Mouse (Mus musculus) liver, embryonic 12.5 days (tissue): ENCODE measurements at regions not wholly inside any gene's neighbourhood (a gene's known extent, or its start where the extent isn't known, plus 50 kb on each side); places are given as distances from the start of the nearest gene placed in this dataset.

Experiments used
- ATAC-seq: fragments of 200-750 bp; cut with Nextera tagmentation; 2 replicates; pipeline ENCODE4 v1.8.0; 2017; ENCODE audit warnings: moderate number of reproducible peaks, mild to moderate bottlenecking, moderate library complexity
- H3K27ac ChIP-seq: fragments of 300-500 bp; sonication (generic); 2 replicates; pipeline ENCODE4 v1.5.1; 2016; ENCODE audit warnings: mild to moderate bottlenecking
- H3K27me3 ChIP-seq: fragments of 300-500 bp; sonication (generic); replicated peaks from 2 replicates; pipeline ENCODE4 v1.6.1; 2016; ENCODE audit warnings: mild to moderate bottlenecking, moderate library complexity
- H3K36me3 ChIP-seq: fragments of 300-500 bp; sonication (generic); 2 replicates; pipeline ENCODE4 v1.6.1; 2016; ENCODE audit warnings: mild to moderate bottlenecking, moderate library complexity
- H3K4me1 ChIP-seq: fragments of 300-500 bp; sonication (generic); 2 replicates; pipeline ENCODE4 v1.6.1; 2016
- H3K4me2 ChIP-seq: fragments of 300-500 bp; sonication (generic); 2 replicates; pipeline ENCODE4 v1.6.1; 2016; ENCODE audit warnings: mild to moderate bottlenecking, moderate library complexity
- H3K4me3 ChIP-seq: fragments of 300-500 bp; sonication (generic); 2 replicates; pipeline ENCODE4 v1.5.1; 2016; ENCODE audit warnings: mild to moderate bottlenecking, moderate library complexity
- H3K9ac ChIP-seq: fragments of 300-500 bp; sonication (generic); 2 replicates; pipeline ENCODE4 v1.6.1; 2016; ENCODE audit warnings: mild to moderate bottlenecking, moderate library complexity
- H3K9me3 ChIP-seq: fragments of 300-500 bp; sonication (generic); replicated peaks from 2 replicates; pipeline ENCODE4 v1.6.1; 2016; ENCODE audit warnings: mild to moderate bottlenecking, moderate library complexity
- WGBS: fragments of 180-500 bp; shearing (Covaris S2); methylation state at CpG from one replicate; pipeline ENCODE4 v1.1.7; 2016; ENCODE audit not compliant: insufficient replicate concordance; 5-methylcytosine and 5-hydroxymethylcytosine counted together

DNA sequence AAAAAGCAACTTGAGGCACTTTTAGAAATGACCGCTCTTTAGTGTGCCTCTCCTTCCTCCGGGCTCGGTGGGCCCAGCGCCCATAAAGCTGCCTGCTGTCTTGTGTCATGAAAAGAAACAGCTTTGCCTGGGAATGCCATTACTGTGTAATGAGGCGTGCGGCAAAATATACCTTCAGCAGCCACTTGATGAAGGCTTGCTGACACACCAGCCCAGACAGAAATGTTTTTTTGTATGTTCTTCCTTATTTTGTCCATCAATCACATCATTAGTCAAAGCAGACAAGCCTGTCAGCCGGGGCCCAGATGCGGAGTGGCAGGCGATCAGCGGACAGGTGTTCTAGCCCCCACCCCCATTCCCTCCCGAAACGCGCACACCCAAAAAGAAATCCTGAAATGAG lies 482.5 kb downstream of the Tshz3 start:
- ATAC-seq = no peak

DNA sequence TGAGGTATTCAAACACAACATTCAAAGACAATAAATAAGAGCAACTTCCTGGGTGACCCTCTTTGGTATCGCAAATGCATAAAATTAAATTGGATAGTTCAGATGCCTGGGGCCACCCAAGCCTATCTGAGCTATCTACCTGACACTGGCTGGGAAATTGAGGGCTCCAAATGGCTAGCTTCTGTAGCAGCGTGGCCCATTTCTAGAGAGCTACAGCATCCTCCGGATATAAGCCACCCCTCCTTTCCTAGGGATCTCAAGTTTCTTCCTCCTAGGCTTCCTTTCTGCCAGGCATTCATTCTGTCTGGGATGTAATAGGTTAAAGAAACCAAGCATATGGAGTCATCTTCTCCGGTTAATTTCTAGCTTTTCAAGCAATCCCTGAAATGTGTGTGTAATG lies 483.2 kb downstream of the Tshz3 start:
- WGBS = 72% methylated on average over 4 of the region's 4 CpGs
- H3K9me3 ChIP-seq = no peaks in the 10 kb centered on the region
- no peak overlapping the region for H3K27ac ChIP-seq
- H3K27me3 ChIP-seq = no peaks in the 10 kb centered on the region
- H3K4me1 ChIP-seq = no peaks in the 10 kb centered on the region
- no peak overlapping the region for H3K4me3 ChIP-seq
- no peaks in the 10 kb centered on the region for H3K36me3 ChIP-seq
- no peak for ATAC-seq
- no peak overlapping the region for H3K4me2 ChIP-seq
- no peak overlapping the region for H3K9ac ChIP-seq

More for the DNA sequence above, 482.5 kb downstream of the Tshz3 start:
- no peak overlapping the region for H3K4me3 ChIP-seq
- no peaks in the 10 kb centered on the region for H3K27me3 ChIP-seq
- no peak overlapping the region for H3K27ac ChIP-seq
- H3K4me1 ChIP-seq = no peaks in the 10 kb centered on the region
- H3K4me2 ChIP-seq = no peak overlapping the region
- no peaks in the 10 kb centered on the region for H3K9me3 ChIP-seq
- 82% methylated on average over 13 of the region's 13 CpGs for WGBS
- H3K9ac ChIP-seq = no peak overlapping the region
- H3K36me3 ChIP-seq = no peaks in the 10 kb centered on the region

DNA sequence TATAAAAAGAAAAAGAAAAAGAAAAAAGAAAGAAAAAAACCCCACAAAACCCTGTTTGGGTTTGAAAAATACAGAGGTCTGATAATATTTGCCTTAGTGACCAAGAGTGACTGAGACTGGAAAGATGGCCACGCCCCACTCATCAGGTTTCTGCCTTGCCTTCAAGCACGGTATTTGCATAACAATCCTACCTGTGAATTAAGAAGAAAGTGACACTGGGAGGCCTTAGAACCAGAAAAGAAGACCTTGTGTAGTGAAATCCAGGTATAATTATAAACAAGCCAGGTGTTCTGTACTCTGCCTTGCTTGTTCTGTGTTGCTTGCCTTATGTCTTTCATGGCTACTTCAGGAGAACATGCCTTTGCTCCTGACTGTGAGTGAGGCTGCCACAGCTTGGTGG lies 494.6 kb downstream of the Tshz3 start:
- Histone ChIP-seq H3K9ac (no peak overlapping the region), H3K27me3 (no peaks in the 10 kb centered on the region), H3K36me3 (no peaks in the 10 kb centered on the region), H3K9me3 (no peaks in the 10 kb centered on the region), H3K4me2 (no peak overlapping the region), H3K4me1 (no peaks in the 10 kb centered on the region), H3K4me3 (no peak overlapping the region), H3K27ac (no peak overlapping the region)
- no peak for ATAC-seq
- WGBS = 35% methylated on average over 2 of the region's 2 CpGs

DNA sequence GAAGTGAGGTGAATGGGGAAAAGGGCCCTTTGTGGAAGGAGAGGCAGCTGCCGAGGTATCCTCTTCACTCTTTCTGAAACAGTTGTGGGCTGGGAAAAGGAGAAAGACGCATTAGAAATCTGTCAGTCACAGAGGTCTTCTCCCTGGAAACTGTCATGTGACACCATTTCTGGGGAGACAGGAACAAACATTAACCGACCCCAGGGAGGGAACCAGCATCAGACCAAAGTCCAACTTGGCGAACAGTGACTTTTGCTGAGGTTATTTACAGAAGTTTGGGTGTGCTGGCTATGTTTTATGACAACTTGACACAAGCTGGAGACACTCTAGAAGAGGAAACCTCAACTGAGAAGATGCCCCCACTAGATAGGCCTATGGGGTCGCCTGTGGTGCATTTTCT lies 506.9 kb downstream of the Tshz3 start:
- Histone ChIP-seq H3K4me3 (no peak overlapping the region), H3K36me3 (no peaks in the 10 kb centered on the region), H3K27me3 (no peaks in the 10 kb centered on the region), H3K4me2 (no peak overlapping the region), H3K4me1 (no peaks in the 10 kb centered on the region), H3K27ac (no peak overlapping the region), H3K9me3 (no peaks in the 10 kb centered on the region), H3K9ac (no peak overlapping the region)
- 43% methylated on average over 5 of the region's 5 CpGs for WGBS
- ATAC-seq = no peak

DNA sequence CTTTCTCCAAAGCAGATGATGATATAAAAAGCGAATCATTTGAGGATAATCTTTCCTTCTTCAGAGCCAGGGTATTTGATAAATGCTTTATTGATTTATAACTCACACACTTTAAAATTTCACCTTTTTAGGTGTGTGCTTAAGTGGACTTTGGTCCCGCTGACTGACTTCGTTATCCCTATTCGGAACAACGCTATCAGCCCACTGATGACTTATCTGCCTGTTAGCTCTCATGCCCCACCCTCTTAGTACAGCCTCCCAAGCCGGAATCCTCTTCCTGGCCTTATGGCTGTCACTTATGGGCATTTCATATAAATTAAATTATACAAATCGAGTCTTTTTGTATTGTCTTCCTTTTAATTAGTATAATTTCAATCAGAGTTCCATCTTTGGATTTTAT lies 510.4 kb downstream of the Tshz3 start:
- H3K4me2 ChIP-seq = no peak overlapping the region
- no peak overlapping the region for H3K4me3 ChIP-seq
- no peak overlapping the region for H3K27ac ChIP-seq
- no peaks in the 10 kb centered on the region for H3K36me3 ChIP-seq
- no peaks in the 10 kb centered on the region for H3K4me1 ChIP-seq
- H3K27me3 ChIP-seq = no peaks in the 10 kb centered on the region
- ATAC-seq = no peak
- 0 out of 2 replicates have a peak, but pooled peaks cover 4% of the 10 kb centered on the region for H3K9me3 ChIP-seq
- H3K9ac ChIP-seq = no peak overlapping the region
- 65% methylated on average over 7 of the region's 7 CpGs for WGBS

DNA sequence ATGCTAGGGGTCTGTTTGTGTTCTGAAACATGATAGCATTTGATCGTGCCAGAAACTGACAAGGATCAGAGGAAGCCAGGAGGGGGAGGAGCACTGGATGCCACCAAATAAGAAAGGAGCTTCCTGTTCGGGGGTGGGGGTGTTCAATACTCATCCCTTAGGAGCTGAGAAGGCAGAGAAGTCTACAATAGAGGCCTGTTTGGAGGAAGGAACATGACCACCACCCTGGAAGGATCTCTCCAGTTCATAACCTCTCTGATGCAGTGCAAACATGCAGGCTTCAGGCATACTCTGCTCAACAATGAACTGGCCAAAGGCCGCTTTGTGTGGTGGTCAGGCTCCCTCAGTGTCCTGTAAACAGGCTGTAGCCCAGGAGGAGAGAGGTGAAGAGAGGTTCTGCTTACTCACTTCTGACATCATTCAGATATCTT lies 515.8 kb downstream of the Tshz3 start:
- Histone ChIP-seq H3K4me2 (0 out of 2 replicates have a peak overlapping the region, but pooled peaks have one; percentile 0), H3K27me3 (no peaks in the 10 kb centered on the region), H3K4me1 (peaks cover 6% of the 10 kb centered on the region; the same call in 1 of the 2 replicates), H3K36me3 (no peaks in the 10 kb centered on the region), H3K27ac (no peak overlapping the region), H3K9ac (no peak overlapping the region), H3K4me3 (no peak overlapping the region), H3K9me3 (0 out of 2 replicates have a peak, but pooled peaks cover 4% of the 10 kb centered on the region)
- peak; percentile 55; the same call in 1 of the 2 replicates for ATAC-seq
- 27% methylated on average over 3 of the region's 3 CpGs for WGBS

DNA sequence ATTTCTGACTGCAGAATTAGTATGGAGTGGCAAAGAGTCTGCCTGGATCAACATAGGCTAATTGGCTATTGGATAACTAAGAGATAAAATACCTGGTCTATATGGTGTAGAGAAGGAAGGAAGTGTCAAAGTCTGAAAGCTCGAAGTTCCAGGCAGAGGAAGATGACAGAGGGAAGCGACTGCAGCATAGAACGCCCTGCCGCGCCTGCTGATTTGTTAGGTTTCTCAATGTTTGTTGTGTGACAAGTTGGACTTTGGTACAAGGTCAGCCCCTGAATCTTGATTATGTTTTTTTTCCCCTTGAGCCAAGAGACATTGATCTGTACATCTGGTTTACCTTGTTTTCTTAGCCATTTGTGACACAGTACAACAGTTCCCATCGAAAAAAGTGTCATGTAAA lies 517.6 kb downstream of the Tshz3 start:
- Histone ChIP-seq H3K27me3 (no peaks in the 10 kb centered on the region), H3K4me3 (no peak overlapping the region), H3K27ac (no peak overlapping the region), H3K9ac (no peak overlapping the region), H3K4me2 (no peak overlapping the region), H3K9me3 (0 out of 2 replicates have a peak, but pooled peaks cover 11% of the 10 kb centered on the region), H3K36me3 (no peaks in the 10 kb centered on the region), H3K4me1 (peaks cover 6% of the 10 kb centered on the region; the same call in 1 of the 2 replicates)
- no peak for ATAC-seq
- 63% methylated on average over 6 of the region's 6 CpGs for WGBS

DNA sequence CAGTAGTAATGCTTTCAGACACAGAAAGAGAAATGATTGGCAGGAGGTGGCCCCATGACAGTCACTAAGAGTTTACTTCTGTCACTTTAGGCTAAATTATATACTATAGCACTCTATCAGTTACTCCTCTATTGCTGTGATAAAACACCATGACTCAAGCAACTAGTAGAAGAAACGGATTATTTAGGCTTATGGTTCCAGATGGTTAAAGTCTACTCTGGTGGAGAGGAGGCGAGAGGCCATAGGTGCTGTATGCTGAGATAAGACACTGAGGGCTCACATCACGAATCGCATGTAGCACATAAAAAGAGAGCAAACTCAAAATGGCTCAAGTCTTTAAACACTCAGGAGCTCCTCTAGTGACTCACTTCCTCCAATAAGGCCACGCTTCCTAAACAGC lies 522.6 kb downstream of the Tshz3 start:
- Histone ChIP-seq H3K4me3 (no peak overlapping the region), H3K27ac (no peak overlapping the region), H3K4me1 (no peaks in the 10 kb centered on the region), H3K27me3 (no peaks in the 10 kb centered on the region), H3K9me3 (0 out of 2 replicates have a peak, but pooled peaks cover 11% of the 10 kb centered on the region), H3K4me2 (no peak overlapping the region), H3K36me3 (no peaks in the 10 kb centered on the region), H3K9ac (no peak overlapping the region)
- 80% methylated on average over 5 of the region's 5 CpGs for WGBS
- no peak for ATAC-seq

DNA sequence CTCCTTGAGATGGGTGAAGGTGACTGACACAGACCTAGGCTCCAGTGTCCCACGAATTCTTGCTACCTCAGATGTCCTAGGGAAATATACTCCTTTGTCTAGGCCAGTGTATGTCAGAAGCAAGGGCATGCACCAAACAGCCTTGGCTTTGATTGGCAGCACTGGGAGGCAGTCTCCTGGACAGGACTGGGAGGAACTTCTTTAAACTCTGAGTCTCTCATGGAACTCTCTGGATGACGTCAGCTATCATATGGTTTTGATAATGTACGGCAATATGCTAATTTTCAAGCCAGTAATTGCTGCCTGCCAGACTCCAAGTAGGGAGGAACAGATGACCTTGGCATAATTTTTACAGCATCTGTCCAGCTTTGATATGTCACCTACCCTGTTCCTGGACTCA lies 528.5 kb downstream of the Tshz3 start:
- no peak overlapping the region for H3K4me2 ChIP-seq
- 67% methylated on average over 3 of the region's 3 CpGs for WGBS
- no peaks in the 10 kb centered on the region for H3K9me3 ChIP-seq
- no peak overlapping the region for H3K27ac ChIP-seq
- no peak for ATAC-seq
- no peaks in the 10 kb centered on the region for H3K36me3 ChIP-seq
- H3K9ac ChIP-seq = no peak overlapping the region
- H3K27me3 ChIP-seq = no peaks in the 10 kb centered on the region
- H3K4me3 ChIP-seq = no peak overlapping the region
- H3K4me1 ChIP-seq = no peaks in the 10 kb centered on the region

DNA sequence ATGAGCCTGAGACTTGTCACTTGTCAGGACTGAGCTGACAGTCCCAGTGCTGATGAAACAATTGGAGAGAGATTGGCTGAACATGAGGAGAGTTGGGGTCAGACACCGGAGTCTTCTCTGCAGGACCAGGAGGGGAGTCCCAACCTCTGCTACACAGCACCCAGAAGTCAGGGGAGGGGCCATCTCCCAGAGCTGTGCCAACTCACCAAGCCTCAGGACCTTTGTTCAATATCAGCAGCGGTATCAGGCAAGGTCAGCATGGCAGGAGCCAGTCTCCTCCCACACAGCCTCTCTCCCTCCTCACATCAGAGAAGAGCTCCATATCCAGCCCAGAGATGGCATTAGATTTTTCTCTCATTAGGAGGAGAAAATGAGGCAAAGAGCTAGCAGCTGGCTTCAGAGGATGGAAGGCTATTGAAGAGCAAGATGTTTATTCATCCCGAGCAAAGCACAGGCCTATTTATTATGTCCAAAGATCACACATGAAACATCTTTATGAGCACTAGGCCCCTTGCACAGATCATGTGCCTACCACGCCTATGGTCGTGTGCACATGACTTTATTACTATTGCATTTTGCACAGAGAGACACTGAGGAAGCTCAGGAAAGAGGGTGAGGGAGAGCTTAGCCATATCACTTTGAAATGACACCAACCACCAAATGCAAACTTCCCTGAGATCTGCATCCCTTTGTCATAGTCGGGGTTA lies 532.9 kb downstream of the Tshz3 start:
- H3K4me3 ChIP-seq = no peak overlapping the region
- no peak overlapping the region for H3K9ac ChIP-seq
- no peak overlapping the region for H3K4me2 ChIP-seq
- H3K27ac ChIP-seq = no peak overlapping the region
- no peaks in the 10 kb centered on the region for H3K36me3 ChIP-seq
- H3K27me3 ChIP-seq = no peaks in the 10 kb centered on the region
- 65% methylated on average over 6 of the region's 6 CpGs for WGBS
- no peaks in the 10 kb centered on the region for H3K9me3 ChIP-seq
- no peaks in the 10 kb centered on the region for H3K4me1 ChIP-seq
- no peak for ATAC-seq

DNA sequence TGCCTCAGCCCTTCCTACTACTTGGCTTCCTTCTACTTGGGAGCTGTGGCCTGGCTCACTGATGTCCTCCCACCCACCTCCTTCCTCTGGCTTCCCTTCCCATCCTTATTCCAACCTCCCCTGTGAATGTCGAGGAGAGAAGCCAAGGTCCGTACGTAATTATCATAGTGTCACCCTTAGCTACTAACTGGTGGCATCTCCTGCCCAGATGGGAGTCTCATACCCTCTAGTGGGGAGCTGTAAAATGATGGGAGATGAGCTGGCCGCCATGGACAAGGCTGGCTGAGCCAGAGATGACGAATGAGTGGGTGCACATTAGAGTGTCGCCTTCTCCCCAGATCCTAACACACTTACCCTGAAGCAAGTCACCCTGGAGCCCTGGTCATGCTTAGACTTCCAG lies 532.6 kb downstream of the Zfp536 start:
- Histone ChIP-seq H3K27me3 (no peaks in the 10 kb centered on the region), H3K27ac (no peak overlapping the region), H3K36me3 (no peaks in the 10 kb centered on the region), H3K9me3 (no peaks in the 10 kb centered on the region), H3K4me3 (no peak overlapping the region), H3K4me1 (no peaks in the 10 kb centered on the region), H3K4me2 (no peak overlapping the region), H3K9ac (no peak overlapping the region)
- WGBS = 65% methylated on average over 6 of the region's 6 CpGs
- ATAC-seq = no peak

DNA sequence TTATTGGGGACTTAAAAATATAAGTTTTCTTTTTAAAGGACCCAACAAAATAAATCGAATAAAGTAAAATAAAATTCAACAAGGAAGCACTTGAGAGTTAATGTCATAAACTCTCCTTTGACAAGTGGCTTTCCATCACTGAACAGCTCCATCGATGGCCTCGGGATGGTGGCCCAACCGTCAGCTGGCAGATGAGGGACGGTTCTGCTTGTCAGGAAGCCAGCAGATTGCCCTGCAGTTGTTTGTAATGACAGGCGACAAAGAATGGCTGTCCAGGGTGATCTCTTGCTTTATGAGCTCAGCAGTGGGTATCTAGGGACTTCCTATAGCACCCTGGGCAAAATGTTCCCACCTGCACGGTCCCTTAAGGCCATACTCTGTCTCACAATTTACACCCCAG lies 531.7 kb downstream of the Zfp536 start:
- H3K9ac ChIP-seq = no peak overlapping the region
- no peak overlapping the region for H3K27ac ChIP-seq
- H3K36me3 ChIP-seq = no peaks in the 10 kb centered on the region
- H3K27me3 ChIP-seq = no peaks in the 10 kb centered on the region
- no peak for ATAC-seq
- H3K4me3 ChIP-seq = no peak overlapping the region
- no peaks in the 10 kb centered on the region for H3K4me1 ChIP-seq
- no peaks in the 10 kb centered on the region for H3K9me3 ChIP-seq
- WGBS = 51% methylated on average over 7 of the region's 7 CpGs
- no peak overlapping the region for H3K4me2 ChIP-seq

DNA sequence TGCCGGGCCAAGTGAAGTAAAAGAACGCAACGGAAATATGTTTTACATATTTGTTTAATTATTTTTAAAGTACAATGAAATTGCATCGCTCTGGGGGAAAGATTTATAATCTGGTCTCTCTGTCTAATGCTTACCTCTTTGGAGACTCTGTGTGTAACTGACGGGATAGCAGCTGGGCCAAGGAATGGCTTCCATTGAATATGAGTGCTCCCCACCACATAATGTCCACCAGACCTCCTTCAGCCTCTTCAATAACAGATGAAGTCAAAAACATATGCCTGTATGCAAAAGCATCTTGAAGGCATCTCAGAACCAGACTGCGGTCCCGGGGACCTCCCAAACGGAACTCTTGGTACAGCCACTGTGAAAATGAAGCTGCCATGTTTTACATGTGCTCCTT lies 531.0 kb downstream of the Zfp536 start:
- H3K27me3 ChIP-seq = no peaks in the 10 kb centered on the region
- no peak overlapping the region for H3K27ac ChIP-seq
- no peaks in the 10 kb centered on the region for H3K36me3 ChIP-seq
- H3K4me2 ChIP-seq = no peak overlapping the region
- ATAC-seq = no peak
- no peak overlapping the region for H3K4me3 ChIP-seq
- H3K9ac ChIP-seq = no peak overlapping the region
- 76% methylated on average over 8 of the region's 8 CpGs for WGBS
- no peaks in the 10 kb centered on the region for H3K9me3 ChIP-seq
- H3K4me1 ChIP-seq = no peaks in the 10 kb centered on the region
